Mouse (Mus musculus) kidney, postnatal 0 days (tissue): ENCODE measurements around the gene Mast4. TPM values are rescaled to one million over a fixed set of nuclear protein-coding genes. Genes with fewer than 3 reads are reported as not detected.

Experiments used
- ATAC-seq: fragments of 200-750 bp; cut with Nextera tagmentation; replicated peaks from 2 replicates; pipeline ENCODE4 v1.8.0; 2017; ENCODE audit warnings: low read depth, moderate number of reproducible peaks, moderate TSS enrichment, moderate library complexity; ENCODE audit not compliant: low FRiP score
- DNase-seq: peaks from one replicate; pipeline ENCODE4 v3.0.0-alpha.2; 2016; ENCODE audit warnings: low spot score
- H3K27ac ChIP-seq: fragments of 300-500 bp; sonication (generic); 2 replicates; pipeline ENCODE4 v1.5.1; 2014; ENCODE audit warnings: mild to moderate bottlenecking
- H3K27me3 ChIP-seq: fragments of 300-500 bp; sonication (generic); 2 replicates; pipeline ENCODE4 v1.6.1; 2014; ENCODE audit warnings: low read length, mixed read lengths; ENCODE audit not compliant: insufficient read depth
- H3K36me3 ChIP-seq: fragments of 300-500 bp; sonication (generic); 2 replicates; pipeline ENCODE4 v1.6.1; 2014; ENCODE audit warnings: low read length, mixed read lengths; ENCODE audit not compliant: insufficient read depth
- H3K4me1 ChIP-seq: fragments of 300-500 bp; sonication (generic); replicated peaks from 2 replicates; pipeline ENCODE4 v1.6.1; 2014; ENCODE audit warnings: antibody characterized with exemption, low read length, mixed read lengths; ENCODE audit not compliant: insufficient read depth
- H3K4me2 ChIP-seq: fragments of 300-500 bp; sonication (generic); 2 replicates; pipeline ENCODE4 v1.6.1; 2014; ENCODE audit warnings: mild to moderate bottlenecking, low read length, moderate library complexity, mixed read lengths
- H3K4me3 ChIP-seq: fragments of 300-500 bp; sonication (generic); replicated peaks from 2 replicates; pipeline ENCODE4 v1.5.1; 2014; ENCODE audit warnings: low read depth, low read length
- H3K9ac ChIP-seq: fragments of 300-500 bp; sonication (generic); 2 replicates; pipeline ENCODE4 v1.6.1; 2014; ENCODE audit warnings: low read depth, low read length
- H3K9me3 ChIP-seq: fragments of 300-500 bp; sonication (generic); replicated peaks from 2 replicates; pipeline ENCODE4 v1.6.1; 2016; ENCODE audit warnings: low read length, inconsistent platforms, mixed read lengths
- CTCF ChIP-seq: IDR thresholded peaks from 2 replicates; pipeline ENCODE4 v1.5.1; 2016; ENCODE audit warnings: antibody characterized with exemption, low read depth, mild to moderate bottlenecking, moderate library complexity
- WGBS: fragments of 180-500 bp; shearing (Covaris S2); extraction: QIAGEN DNeasy Blood & Tissue Kit; methylation state at CpG from one replicate; pipeline ENCODE4 v1.1.7; 2014; 5-methylcytosine and 5-hydroxymethylcytosine counted together
- polyA plus RNA-seq: library from polyadenylated mRNA; unstranded; fragments of >200 nt; fragmentation: Nextera tagmentation; extraction: Ambion mirVana; gene quantifications from 2 replicates; pipeline ENCODE4 v1.2.1, GENCODE M21; 2015

The Mast4 gene
- polyA plus RNA-seq, 1 experiment from 2014 or later: 10.6 TPM

GRCm38 (mm10) chr13:102877766-102878325, 456.5 kb downstream of the Mast4 start:
- no peak overlapping the region for H3K27ac ChIP-seq
- ATAC-seq: no peak
- H3K36me3 ChIP-seq: no peaks in the 10 kb centered on the region
- no peaks in the 10 kb centered on the region for H3K27me3 ChIP-seq
- no peak overlapping the region for H3K4me3 ChIP-seq
- H3K4me1 ChIP-seq: 0 out of 2 replicates have a peak, but pooled peaks cover 8% of the 10 kb centered on the region
- no peak for TF ChIP-seq CTCF
- no peaks in the 10 kb centered on the region for H3K9me3 ChIP-seq
- WGBS: 55% methylated on average over 12 of the region's 12 CpGs
- DNase-seq: no peak
- no peak overlapping the region for H3K4me2 ChIP-seq
- no peak overlapping the region for H3K9ac ChIP-seq

GRCm38 (mm10) chr13:102877154-102877553, 457.1 kb downstream of the Mast4 start:
- DNase-seq: no peak
- Histone ChIP-seq H3K27ac (no peak overlapping the region), H3K27me3 (no peaks in the 10 kb centered on the region), H3K4me3 (no peak overlapping the region), H3K4me2 (no peak overlapping the region), H3K9me3 (no peaks in the 10 kb centered on the region), H3K4me1 (0 out of 2 replicates have a peak, but pooled peaks cover 8% of the 10 kb centered on the region), H3K36me3 (no peaks in the 10 kb centered on the region), H3K9ac (no peak overlapping the region)
- TF ChIP-seq CTCF: no peak
- ATAC-seq: no peak
- WGBS: 59% methylated on average over 8 of the region's 8 CpGs

DNA sequence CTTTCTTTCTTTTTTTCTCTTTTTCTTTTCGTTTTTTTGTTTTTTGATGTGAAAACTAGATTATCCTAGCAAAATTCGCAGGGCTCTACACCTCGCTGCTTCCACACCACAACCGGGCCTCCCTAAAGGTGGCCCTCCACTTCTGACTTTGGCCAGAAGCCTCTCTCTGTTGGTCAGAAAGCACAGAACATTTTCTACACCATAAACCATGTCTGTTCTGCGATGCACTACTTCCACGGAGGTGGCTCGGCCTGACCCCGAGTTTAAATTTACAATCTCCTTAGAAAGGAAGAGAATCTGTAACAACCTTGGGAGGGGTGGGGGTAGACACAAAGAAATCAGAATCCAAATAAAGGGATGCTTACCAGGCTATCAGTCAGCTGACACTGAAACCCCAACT, 458.8 kb downstream of the Mast4 start:
- no peak overlapping the region for H3K4me3 ChIP-seq
- no peak overlapping the region for H3K4me2 ChIP-seq
- H3K27me3 ChIP-seq: no peaks in the 10 kb centered on the region
- no peaks in the 10 kb centered on the region for H3K36me3 ChIP-seq
- H3K9ac ChIP-seq: no peak overlapping the region
- WGBS: 26% methylated on average over 8 of the region's 8 CpGs
- 0 out of 2 replicates have a peak, but pooled peaks cover 8% of the 10 kb centered on the region for H3K4me1 ChIP-seq
- H3K27ac ChIP-seq: no peak overlapping the region; the same call in 1 of the 2 replicates
- ATAC-seq (0 out of 2 replicates have a peak, but pooled peaks have one; percentile 44), DNase-seq (peak; percentile 55)
- H3K9me3 ChIP-seq: no peaks in the 10 kb centered on the region
- TF ChIP-seq CTCF: no peak

GRCm38 (mm10) chr13:102875144-102875476, 459.2 kb downstream of the Mast4 start:
- DNase-seq (no peak), ATAC-seq (no peak)
- Histone ChIP-seq H3K27ac (no peak overlapping the region; the same call in 1 of the 2 replicates), H3K4me1 (0 out of 2 replicates have a peak, but pooled peaks cover 8% of the 10 kb centered on the region), H3K9me3 (no peaks in the 10 kb centered on the region), H3K4me3 (no peak overlapping the region), H3K9ac (no peak overlapping the region), H3K4me2 (no peak overlapping the region), H3K27me3 (no peaks in the 10 kb centered on the region), H3K36me3 (no peaks in the 10 kb centered on the region)
- 47% methylated on average over 3 of the region's 3 CpGs for WGBS
- no peak for TF ChIP-seq CTCF

GRCm38 (mm10) chr13:102874465-102875143, 459.7 kb downstream of the Mast4 start:
- WGBS: 66% methylated on average over 14 of the region's 14 CpGs
- ATAC-seq (no peak), DNase-seq (no peak)
- no peaks in the 10 kb centered on the region for H3K9me3 ChIP-seq
- H3K36me3 ChIP-seq: no peaks in the 10 kb centered on the region
- no peak overlapping the region for H3K4me3 ChIP-seq
- no peak for TF ChIP-seq CTCF
- H3K4me1 ChIP-seq: 0 out of 2 replicates have a peak, but pooled peaks cover 8% of the 10 kb centered on the region
- no peak overlapping the region for H3K4me2 ChIP-seq
- no peak overlapping the region for H3K9ac ChIP-seq
- H3K27ac ChIP-seq: no peak overlapping the region
- H3K27me3 ChIP-seq: no peaks in the 10 kb centered on the region

GRCm38 (mm10) chr13:102873412-102874016, 460.8 kb downstream of the Mast4 start:
- TF ChIP-seq CTCF: no peak
- DNase-seq (no peak), ATAC-seq (no peak)
- Histone ChIP-seq H3K27ac (no peak overlapping the region), H3K36me3 (no peaks in the 10 kb centered on the region), H3K9me3 (no peaks in the 10 kb centered on the region), H3K4me2 (no peak overlapping the region), H3K9ac (0 out of 2 replicates have a peak overlapping the region, but pooled peaks have one; percentile 0), H3K4me3 (no peak overlapping the region), H3K27me3 (no peaks in the 10 kb centered on the region), H3K4me1 (0 out of 2 replicates have a peak, but pooled peaks cover 3% of the 10 kb centered on the region)
- WGBS: 92% methylated on average over 5 of the region's 5 CpGs
